Mouse (Mus musculus) left cerebral cortex, postnatal 14 days (tissue): ENCODE measurements at regions not wholly inside any gene's neighbourhood (a gene's known extent, or its start where the extent isn't known, plus 50 kb on each side); places are given as distances from the start of the nearest gene placed in this dataset.

Source experiments
- DNase-seq, 2 experiments: peaks; one replicate each; pipeline ENCODE4 v3.0.0; 2021 to 2022; ENCODE audit warnings: low spot score in 2 of 2, mixed read lengths in 1 of 2
- intact Hi-C: fragments of 180-260 bp; cut with DNase I; formaldehyde crosslinking; loops from one replicate; pipeline ENCODE4 v1.15.1; 2025

GRCm38 (mm10) chr10:118793794-118794193, 76.2 kb downstream of the Dyrk2 start:
- DNase-seq: no peak
- intact Hi-C loops: no loop called here

DNA sequence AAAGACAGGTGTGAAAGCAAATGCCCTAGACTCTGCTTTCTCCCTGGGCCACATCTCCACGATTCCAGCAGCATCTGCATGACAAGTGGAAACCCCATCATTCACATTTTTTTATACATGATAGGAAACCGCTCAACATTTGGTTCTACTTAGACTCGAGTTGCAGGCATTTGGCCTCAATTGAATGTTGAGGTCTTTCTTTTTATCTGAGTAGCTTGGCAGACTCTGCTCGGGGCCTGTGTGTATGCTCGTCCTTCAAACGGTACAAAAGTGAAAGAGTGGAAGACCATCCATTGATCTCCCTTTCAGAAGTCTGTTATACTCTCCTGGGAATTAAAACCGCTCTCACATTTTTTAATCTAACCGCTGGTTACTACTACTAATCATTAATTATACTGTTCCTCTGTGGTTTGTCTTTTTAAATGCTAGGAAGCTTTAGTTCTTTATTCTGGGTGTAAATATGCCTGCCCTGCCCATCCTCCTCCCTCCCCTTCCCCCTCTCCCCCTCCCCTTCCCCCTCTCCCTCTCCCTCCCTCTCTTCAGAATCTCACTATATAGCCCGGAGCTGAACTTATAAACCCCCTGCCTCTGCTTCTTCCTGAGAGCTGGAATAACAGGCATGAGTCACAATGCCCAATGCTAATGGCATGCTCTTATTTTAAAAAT, 75.5 kb downstream of the Dyrk2 start:
- intact Hi-C loops: no loop called here
- DNase-seq: no peak

GRCm38 (mm10) chr10:118795061-118795407, 75.0 kb downstream of the Dyrk2 start:
- no peak for DNase-seq
- intact Hi-C loops: no loop called here

DNA sequence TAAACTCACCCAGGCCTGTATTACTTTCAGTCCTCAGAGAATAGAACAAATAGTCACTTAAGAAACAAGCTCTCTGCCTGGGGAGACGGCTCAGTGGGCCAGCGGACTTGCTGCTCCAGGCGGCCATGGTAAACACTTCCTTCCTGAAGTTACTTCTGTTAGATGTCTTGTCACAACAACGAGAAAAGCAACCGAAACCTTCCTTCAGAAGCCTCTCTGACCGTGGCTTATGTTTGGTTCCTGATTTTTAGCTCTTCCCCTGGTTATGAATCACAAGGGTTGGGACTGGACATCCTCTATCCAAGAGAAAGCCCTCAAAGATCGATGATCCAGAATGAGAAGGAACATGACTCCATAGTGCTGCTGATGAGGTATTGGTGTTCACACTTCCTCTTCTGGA, 73.5 kb downstream of the Dyrk2 start:
- intact Hi-C loops: no loop called here
- no peak for DNase-seq

DNA sequence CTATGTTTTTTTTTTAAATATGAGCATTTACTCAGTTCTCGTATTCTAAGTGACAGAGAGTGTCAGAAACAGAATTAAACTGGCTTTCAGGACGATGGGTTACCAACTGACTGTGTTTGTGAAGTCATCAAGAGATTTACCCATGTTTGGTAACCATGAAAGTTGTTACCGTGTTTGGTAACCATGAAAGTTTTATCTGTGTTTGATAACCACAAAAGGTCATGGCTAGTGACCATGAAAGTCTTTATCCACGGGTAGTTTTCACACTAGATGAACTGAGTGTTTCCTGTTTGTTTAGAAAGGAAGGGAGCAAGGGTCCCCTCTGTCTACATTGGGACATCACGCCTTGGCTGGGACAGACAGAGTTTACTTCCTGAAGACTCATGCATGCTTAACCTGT, 72.8 kb downstream of the Dyrk2 start:
- DNase-seq: no peak
- intact Hi-C loops: no loop called here

GRCm38 (mm10) chr10:118799767-118800166, 70.2 kb downstream of the Dyrk2 start:
- DNase-seq: no peak
- intact Hi-C loops: no loop called here

DNA sequence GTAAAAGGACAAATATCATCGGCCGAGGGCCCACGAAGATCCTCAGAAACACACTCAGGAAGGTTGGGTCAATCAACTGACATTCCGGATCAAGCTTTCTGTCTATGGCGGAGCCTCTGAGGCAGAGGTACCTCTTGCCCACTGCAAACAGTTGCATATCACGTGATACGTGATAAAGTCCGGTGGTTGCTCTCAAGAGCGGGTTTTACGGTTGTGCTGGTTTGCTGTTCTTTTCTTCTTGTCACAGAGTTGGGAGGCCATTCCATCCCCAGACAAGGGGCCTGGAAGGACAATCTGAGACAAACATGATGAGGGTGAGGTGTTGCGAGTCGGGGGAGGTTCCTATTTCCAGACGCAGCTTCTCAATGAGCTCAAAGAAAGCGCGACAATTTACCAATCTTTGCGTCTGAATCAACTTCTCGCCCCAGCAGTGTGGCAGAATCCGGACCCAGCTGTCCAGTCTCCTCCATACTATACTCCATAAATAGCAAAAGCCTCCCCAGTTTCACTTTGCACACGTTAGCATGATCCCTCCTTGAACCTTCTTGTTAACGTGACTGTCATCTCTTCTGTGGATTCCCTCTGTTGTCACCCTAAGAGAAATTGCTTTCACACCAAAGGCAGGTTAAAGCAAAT, 66.0 kb downstream of the Dyrk2 start:
- intact Hi-C loops: no loop called here
- DNase-seq: no peak

GRCm38 (mm10) chr10:118804574-118804973, 65.4 kb downstream of the Dyrk2 start:
- DNase-seq: peak in 1 of 2 experiments; percentile 35
- intact Hi-C loops: no loop called here
